Mouse (Mus musculus) C2C12 (cell line): ENCODE data around the gene Glrx3.

Experiments used
- CTCF ChIP-seq: IDR thresholded peaks from one replicate; pipeline ENCODE4 v1.5.1; 2011; ENCODE audit not compliant: control insufficient read depth, insufficient read depth, insufficient read length
- FOSL1 ChIP-seq: IDR thresholded peaks from one replicate; pipeline ENCODE4 v1.8.0; 2011; ENCODE audit warnings: mild to moderate bottlenecking, low read length; ENCODE audit not compliant: poor library complexity, insufficient read depth, severe bottlenecking
- USF1 ChIP-seq: IDR thresholded peaks from one replicate; pipeline ENCODE4 v1.6.1; 2011; ENCODE audit warnings: low read depth, mild to moderate bottlenecking, control low read depth, moderate library complexity

GRCm38 (mm10) chr7:137490711-137491110, 53.3 kb downstream of the Glrx3 start:
- no peak for TF ChIP-seq CTCF
- no peak for TF ChIP-seq USF1
- no peak for TF ChIP-seq FOSL1
